Mouse (Mus musculus) megakaryocyte, embryonic 14.5 days (primary cell): ENCODE data around the gene Flvcr2.

Experiments used
- FLI1 ChIP-seq: IDR thresholded peaks from 2 replicates; pipeline ENCODE4 v1.6.1; 2012; ENCODE audit warnings: low read length, inconsistent platforms, mixed read lengths
- GATA1 ChIP-seq: IDR thresholded peaks from 3 replicates; pipeline ENCODE4 v1.6.1; 2012; ENCODE audit warnings: mixed read lengths, low read length, inconsistent platforms, borderline replicate concordance

- no peak for TF ChIP-seq FLI1
- no peak for TF ChIP-seq GATA1
Measured at GRCm38 (mm10) chr12:85753223-85753622, 6.9 kb downstream of the Flvcr2 start.
